Mouse (Mus musculus): ENCODE data around the gene Proca1.

GRCm38 (mm10) chr11:78161169-78161568, 32.0 kb upstream of the Proca1 start:
- TF ChIP-seq TAL1 (IDR thresholded peaks at IDR 0.05; ENCODE audit: low read length) (no peak), GATA1 (IDR thresholded peaks at IDR 0.05; ENCODE audit: low read length) (no peak)

Data from erythroblast, embryonic 14.5 days (primary cell).